Mouse (Mus musculus) C2C12 (cell line): ENCODE results near the gene Sgcd.

Source experiments
- CEBPB ChIP-seq: IDR thresholded peaks from one replicate; pipeline ENCODE4 v1.6.1; 2011; ENCODE audit warnings: low read depth, mild to moderate bottlenecking, control low read depth, moderate library complexity
- CTCF ChIP-seq: IDR thresholded peaks from one replicate; pipeline ENCODE4 v1.5.1; 2011; ENCODE audit not compliant: control insufficient read depth, insufficient read depth, insufficient read length
- FOSL1 ChIP-seq: IDR thresholded peaks from one replicate; pipeline ENCODE4 v1.8.0; 2011; ENCODE audit warnings: mild to moderate bottlenecking, low read length; ENCODE audit not compliant: poor library complexity, insufficient read depth, severe bottlenecking
- MAX ChIP-seq: IDR thresholded peaks from one replicate; pipeline ENCODE4 v1.6.1; 2011; ENCODE audit warnings: mild to moderate bottlenecking, control low read depth
- MYOG ChIP-seq: IDR thresholded peaks from one replicate; pipeline ENCODE4 v1.6.1; 2011; ENCODE audit not compliant: control insufficient read depth, insufficient read length; ENCODE audit errors: extremely low read depth
- USF1 ChIP-seq: IDR thresholded peaks from one replicate; pipeline ENCODE4 v1.6.1; 2011; ENCODE audit warnings: low read depth, mild to moderate bottlenecking, control low read depth, moderate library complexity

DNA sequence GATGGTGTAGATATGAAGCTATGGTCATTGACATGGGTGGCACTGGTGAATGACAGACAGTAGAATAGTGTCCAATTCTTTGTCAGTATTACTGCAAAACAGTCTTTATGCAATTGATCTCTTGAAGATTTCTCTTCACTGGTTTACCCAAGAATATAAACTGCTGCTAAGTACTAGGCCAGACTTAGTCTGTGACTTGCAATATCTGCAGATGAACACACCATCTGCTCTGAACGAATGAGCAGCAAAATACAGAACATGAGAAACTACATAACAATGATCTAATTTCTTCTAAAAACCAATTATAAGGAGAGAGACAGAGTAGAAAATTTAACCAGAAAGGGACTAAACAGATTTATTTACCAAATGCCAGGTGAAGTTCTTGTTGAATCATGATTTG lies 105.2 kb downstream of the Sgcd start:
- no peak for TF ChIP-seq USF1
- no peak for TF ChIP-seq CTCF
- TF ChIP-seq MAX, result no peak
- no peak for TF ChIP-seq MYOG
- no peak for TF ChIP-seq CEBPB
- no peak for TF ChIP-seq FOSL1
